Mouse (Mus musculus): ENCODE measurements around the gene Hoxc11. TPM values are rescaled to one million over a fixed set of nuclear protein-coding genes. Genes with fewer than 3 reads are reported as not detected.

Gene Hoxc11
- polyA plus RNA-seq, 1 experiment from 2014 or later: not detected

GRCm38 (mm10) chr15:102963259-102963658, 9.0 kb downstream of the Hoxc11 start:
- Histone ChIP-seq H3K27me3 (ENCODE audit: insufficient read depth, poor library complexity, severe bottlenecking) (peaks cover 100% of the 10 kb centered on the region), H3K4me3 (no peak overlapping the region), H3K27ac (no peak overlapping the region)

DNA sequence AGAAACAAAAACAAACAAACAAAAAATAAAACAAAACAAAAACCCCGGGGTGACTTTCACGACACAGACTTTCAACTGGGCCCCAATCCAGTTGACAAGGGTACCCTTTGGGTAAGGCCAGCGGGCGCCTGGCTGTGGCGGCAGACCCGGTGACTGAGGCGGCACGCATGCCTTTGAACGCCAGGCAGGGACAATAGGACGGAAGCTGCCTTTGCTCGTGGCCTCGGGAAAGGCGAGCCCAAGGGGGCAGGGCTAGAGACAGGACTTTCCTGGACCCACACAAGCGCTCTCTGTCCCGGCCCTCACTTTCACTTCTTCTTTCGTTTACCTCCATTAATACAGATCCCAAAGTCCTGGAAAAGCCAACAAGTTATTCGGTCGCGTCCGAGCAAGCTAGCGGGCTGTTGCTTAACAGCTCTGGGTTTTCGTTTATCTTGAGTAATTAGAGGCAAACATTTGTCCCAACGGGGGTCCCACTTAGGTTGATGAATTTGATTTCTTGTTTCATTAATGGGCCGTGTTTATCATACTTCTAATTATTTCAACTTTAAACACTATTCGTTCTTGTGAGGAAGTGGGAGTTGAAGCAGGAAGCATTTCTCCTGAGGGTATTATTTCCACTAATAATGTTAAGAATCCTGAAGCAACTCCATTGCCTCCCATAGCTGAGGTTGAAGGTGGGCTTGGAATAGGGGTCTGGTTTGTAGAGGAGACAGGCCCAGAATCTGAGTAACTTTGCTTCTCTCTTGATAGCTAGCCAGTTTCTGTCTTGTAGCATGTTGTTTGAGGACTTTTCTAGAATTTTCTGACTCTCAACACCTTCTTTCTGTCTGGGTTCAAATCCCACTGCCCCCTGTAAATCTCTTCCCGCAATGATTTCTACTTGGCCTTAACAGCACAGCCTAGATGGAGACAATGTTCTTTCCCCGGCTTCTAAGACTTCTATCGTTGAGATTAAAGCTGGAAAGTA, 9.7 kb downstream of the Hoxc11 start:
- no peak overlapping the region for H3K27ac ChIP-seq
- no peaks in the 10 kb centered on the region for H3K36me3 ChIP-seq
- H3K4me1 ChIP-seq: no peaks in the 10 kb centered on the region; the same call in 1 of the 2 replicates
- WGBS: 1% methylated on average over 28 of the region's 28 CpGs
- peaks cover 100% of the 10 kb centered on the region for H3K27me3 ChIP-seq (ENCODE audit: insufficient read depth, poor library complexity, severe bottlenecking)
- H3K9me3 ChIP-seq: no peaks in the 10 kb centered on the region
- no peak for DNase-seq (ENCODE audit: low spot score)
- H3K4me3 ChIP-seq: no peak overlapping the region

More at GRCm38 (mm10) chr15:102963259-102963658, 9.0 kb downstream of the Hoxc11 start:
- no peaks in the 10 kb centered on the region for H3K9me3 ChIP-seq
- DNase-seq (ENCODE audit: low spot score): no peak
- 1% methylated on average over 8 of the region's 8 CpGs for WGBS
- no peaks in the 10 kb centered on the region for H3K36me3 ChIP-seq
- no peaks in the 10 kb centered on the region; the same call in 1 of the 2 replicates for H3K4me1 ChIP-seq

DNA sequence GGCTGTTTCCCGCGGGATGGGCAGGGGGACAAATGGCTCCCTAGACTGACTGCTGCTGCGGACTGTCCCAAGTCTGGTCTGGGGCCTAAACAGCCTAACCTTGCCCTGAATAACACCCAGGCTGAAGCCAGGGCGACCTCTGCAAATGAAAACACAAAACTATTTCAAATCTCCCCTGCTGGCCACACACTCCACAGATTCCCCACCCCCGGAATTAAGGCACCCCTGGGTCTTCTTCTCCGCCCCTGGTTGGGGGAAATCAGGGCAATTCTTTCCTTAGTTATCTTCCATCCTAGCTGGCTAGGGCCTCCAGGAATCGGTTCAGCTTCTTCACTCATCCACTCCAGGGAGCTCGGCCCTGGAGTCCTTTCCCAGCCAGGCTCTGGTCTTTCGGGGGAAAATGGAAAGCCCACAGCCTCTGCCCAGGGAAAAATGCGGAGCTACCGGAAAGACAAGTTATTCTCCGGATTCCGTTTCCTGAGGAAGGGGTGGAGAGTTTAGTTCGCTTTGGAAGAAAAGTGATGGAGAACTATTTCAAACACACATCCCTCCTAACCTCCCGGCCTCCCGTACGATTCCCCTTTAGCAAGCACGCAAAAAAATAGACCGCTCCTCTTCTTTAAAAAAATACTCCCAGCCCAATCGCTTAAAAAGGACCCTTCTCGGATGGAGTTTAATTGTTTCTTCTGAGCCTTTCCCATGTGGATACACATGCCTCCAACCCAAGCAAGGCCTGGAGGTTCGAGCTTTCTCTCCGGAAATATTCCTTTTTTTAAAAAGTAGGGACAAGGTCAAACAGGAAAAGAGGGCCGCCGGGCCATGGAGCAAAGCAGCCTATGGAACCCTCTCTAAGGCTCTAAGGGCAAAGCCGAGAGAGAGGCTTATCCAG, 11.0 kb downstream of the Hoxc11 start:
- no peak overlapping the region for H3K27ac ChIP-seq
- H3K9me3 ChIP-seq: no peaks in the 10 kb centered on the region
- peaks cover 100% of the 10 kb centered on the region for H3K27me3 ChIP-seq (ENCODE audit: insufficient read depth, poor library complexity, severe bottlenecking)
- DNase-seq (ENCODE audit: low spot score): no peak
- no peak overlapping the region for H3K4me3 ChIP-seq
- no peaks in the 10 kb centered on the region; the same call in 1 of the 2 replicates for H3K4me1 ChIP-seq
- H3K36me3 ChIP-seq: no peaks in the 10 kb centered on the region
- WGBS: 3% methylated on average over 26 of the region's 26 CpGs

DNA sequence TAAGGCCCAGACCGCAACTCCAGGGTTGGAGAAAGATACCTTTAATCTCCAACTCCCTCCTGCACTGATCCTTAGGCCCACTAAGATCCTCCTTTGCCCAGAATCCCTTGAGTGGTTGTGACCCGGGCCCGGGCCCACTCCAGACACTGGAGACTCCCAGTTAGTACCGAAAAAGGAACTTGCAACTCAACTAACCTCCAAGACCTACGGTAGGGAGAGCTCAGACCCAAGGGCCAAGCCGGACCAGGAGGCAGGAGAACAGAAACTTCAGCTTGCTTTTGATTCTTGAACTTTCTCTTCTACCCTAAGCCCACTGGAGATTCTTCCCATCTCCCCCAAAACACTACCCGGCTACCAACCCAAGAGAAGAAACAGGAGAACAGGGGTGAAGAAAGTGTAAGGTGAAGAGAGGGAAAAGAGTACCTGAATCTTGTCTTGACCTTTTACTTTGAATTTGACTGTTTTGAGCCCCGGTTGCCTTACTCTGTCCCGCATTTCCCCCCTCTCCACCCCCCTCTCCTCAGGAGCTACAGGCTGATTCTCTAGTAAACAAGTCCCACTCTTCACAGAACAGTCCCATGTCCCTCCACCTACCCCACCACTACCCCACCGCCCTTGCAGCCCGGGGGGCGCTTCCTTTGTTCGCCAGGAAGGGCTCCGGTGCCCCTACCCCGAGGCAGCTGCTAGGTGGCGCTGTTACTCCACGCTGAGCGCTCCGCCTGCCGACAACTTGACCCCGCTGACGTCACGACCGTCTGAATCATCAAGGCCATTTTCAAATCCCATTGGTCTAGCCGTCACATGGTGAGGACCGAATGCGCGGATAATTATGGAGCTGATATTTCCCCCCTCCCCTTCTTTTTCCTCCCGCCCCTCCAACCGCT, 11.9 kb downstream of the Hoxc11 start:
- H3K9me3 ChIP-seq: no peaks in the 10 kb centered on the region
- H3K27me3 ChIP-seq (ENCODE audit: insufficient read depth, poor library complexity, severe bottlenecking): peaks cover 100% of the 10 kb centered on the region
- DNase-seq (ENCODE audit: low spot score): no peak
- H3K36me3 ChIP-seq: no peaks in the 10 kb centered on the region
- peak overlapping the region; percentile 43 for H3K4me3 ChIP-seq
- H3K4me1 ChIP-seq: no peaks in the 10 kb centered on the region; the same call in 1 of the 2 replicates
- no peak overlapping the region for H3K27ac ChIP-seq
- WGBS: 2% methylated on average over 30 of the region's 30 CpGs

DNA sequence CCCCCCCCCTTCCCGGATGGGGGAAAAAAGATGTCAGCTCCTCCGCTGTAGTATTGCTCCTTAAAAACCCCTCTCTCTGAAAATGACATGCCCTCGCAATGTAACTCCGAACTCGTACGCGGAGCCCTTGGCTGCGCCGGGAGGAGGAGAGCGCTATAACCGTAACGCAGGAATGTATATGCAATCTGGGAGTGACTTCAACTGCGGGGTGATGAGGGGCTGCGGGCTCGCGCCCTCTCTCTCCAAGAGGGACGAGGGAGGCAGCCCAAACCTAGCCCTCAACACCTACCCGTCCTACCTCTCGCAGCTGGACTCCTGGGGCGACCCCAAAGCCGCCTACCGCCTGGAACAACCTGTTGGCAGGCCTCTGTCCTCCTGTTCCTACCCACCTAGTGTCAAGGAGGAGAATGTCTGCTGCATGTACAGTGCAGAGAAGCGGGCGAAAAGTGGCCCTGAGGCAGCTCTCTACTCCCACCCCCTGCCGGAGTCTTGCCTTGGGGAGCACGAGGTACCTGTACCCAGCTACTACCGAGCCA, 12.6 kb downstream of the Hoxc11 start, which contains the start of gene Hoxc10:
Gene Hoxc10, plus strand, starts transcription at position 21 of the 536 bp plus-strand sequence.
- no peaks in the 10 kb centered on the region; the same call in 1 of the 2 replicates for H3K4me1 ChIP-seq
- H3K27me3 ChIP-seq (ENCODE audit: insufficient read depth, poor library complexity, severe bottlenecking): peaks cover 100% of the 10 kb centered on the region
- H3K4me3 ChIP-seq: peak within 1 kb of the TSS; percentile 43
- H3K36me3 ChIP-seq: no peaks in the 10 kb centered on the region
- DNase-seq (ENCODE audit: low spot score): no peak
- 3% methylated on average over 27 of the region's 27 CpGs for WGBS
- no peaks in the 10 kb centered on the region for H3K9me3 ChIP-seq
- H3K27ac ChIP-seq: no peak within 1 kb of the TSS

DNA sequence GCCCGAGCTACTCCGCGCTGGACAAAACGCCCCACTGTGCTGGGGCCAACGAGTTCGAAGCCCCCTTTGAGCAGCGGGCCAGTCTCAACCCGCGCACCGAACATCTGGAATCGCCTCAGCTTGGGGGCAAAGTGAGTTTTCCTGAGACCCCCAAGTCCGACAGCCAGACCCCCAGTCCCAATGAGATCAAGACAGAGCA, 13.0 kb downstream of the Hoxc11 start, which contains the start of gene Hoxc5:
Gene Hoxc5, plus strand, starts transcription at position 132 of the 199 bp plus-strand sequence.
- Histone ChIP-seq H3K27ac (no peak within 1 kb of the TSS), H3K4me3 (peak within 1 kb of the TSS; percentile 43), H3K36me3 (no peaks in the 10 kb centered on the region), H3K27me3 (ENCODE audit: insufficient read depth, poor library complexity, severe bottlenecking) (peaks cover 100% of the 10 kb centered on the region), H3K4me1 (no peaks in the 10 kb centered on the region; the same call in 1 of the 2 replicates), H3K9me3 (no peaks in the 10 kb centered on the region)
- WGBS: 7% methylated on average over 12 of the region's 12 CpGs
- no peak for DNase-seq (ENCODE audit: low spot score)

DNA sequence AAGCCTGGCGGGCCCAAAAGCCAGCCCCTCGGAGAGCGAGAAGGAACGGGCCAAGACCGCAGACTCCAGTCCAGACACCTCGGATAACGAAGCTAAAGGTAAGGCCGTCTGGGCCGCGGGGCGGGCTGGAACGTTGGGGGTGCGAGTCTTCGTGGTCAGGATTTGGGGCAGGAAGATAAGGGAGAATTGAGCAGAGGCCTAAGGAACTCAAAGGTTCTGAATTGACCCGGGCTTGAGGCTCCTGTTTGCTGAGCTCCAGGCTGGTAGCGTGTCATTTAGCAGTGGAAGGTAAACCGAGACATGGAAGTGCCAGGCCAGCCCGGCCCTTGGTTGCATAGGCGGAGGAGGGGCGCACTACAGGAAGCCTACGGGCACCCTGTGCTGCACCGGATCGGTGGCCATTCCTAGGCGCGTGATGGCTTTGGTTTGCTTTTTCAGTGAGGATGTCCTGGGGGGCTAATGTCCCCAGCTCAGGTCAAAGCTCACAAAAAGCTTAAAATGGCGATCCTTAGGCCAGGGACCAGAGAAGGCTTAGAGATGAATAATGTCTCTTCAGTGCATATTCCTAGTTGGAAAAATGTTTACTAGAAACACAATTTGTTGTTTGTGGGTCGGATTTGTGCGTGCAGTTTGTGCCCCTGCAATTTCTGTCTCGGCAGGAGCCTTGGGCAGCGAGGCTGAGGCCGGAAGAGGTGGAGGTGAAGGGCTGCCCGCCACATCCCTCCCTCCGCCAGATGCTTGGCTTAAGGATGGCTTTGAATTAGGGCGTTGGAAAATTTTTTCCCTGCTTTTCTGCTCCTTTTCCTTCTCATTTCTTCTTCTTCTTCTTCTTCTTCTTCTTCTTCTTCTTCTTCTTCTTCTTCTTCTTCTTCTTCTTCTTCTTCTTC, 13.5 kb downstream of the Hoxc11 start:
- Histone ChIP-seq H3K27ac (no peak overlapping the region), H3K4me3 (no peak overlapping the region), H3K27me3 (ENCODE audit: insufficient read depth, poor library complexity, severe bottlenecking) (peaks cover 100% of the 10 kb centered on the region), H3K9me3 (no peaks in the 10 kb centered on the region), H3K4me1 (no peaks in the 10 kb centered on the region; the same call in 1 of the 2 replicates), H3K36me3 (no peaks in the 10 kb centered on the region)
- no peak for DNase-seq (ENCODE audit: low spot score)
- 1% methylated on average over 34 of the region's 34 CpGs for WGBS

- H3K4me3 ChIP-seq: no peak overlapping the region
- no peaks in the 10 kb centered on the region; the same call in 1 of the 2 replicates for H3K4me1 ChIP-seq
- H3K27me3 ChIP-seq (ENCODE audit: insufficient read depth, poor library complexity, severe bottlenecking): peaks cover 100% of the 10 kb centered on the region
- WGBS: 24% methylated on average over 1 of the region's 1 CpGs
- no peak for DNase-seq (ENCODE audit: low spot score)
- no peak overlapping the region for H3K27ac ChIP-seq
- no peaks in the 10 kb centered on the region for H3K9me3 ChIP-seq
- no peaks in the 10 kb centered on the region for H3K36me3 ChIP-seq
Observed at GRCm38 (mm10) chr15:102969296-102969695, 15.1 kb downstream of the Hoxc11 start.

DNA sequence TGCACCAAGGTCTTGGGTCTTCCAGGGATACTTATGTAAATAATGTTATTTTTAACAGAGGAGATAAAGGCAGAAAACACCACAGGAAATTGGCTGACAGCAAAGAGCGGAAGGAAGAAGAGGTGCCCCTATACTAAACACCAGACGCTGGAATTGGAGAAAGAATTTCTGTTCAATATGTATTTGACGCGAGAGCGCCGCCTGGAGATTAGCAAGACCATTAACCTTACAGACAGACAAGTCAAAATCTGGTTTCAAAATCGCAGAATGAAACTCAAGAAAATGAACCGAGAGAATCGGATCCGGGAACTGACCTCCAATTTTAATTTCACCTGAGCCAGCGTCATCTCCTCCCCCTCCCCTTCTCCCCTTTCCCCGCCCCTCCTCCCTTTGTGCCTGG, 16.5 kb downstream of the Hoxc11 start:
- H3K4me3 ChIP-seq: no peak overlapping the region
- WGBS: 2% methylated on average over 12 of the region's 12 CpGs
- H3K36me3 ChIP-seq: no peaks in the 10 kb centered on the region
- DNase-seq (ENCODE audit: low spot score): no peak
- no peaks in the 10 kb centered on the region; the same call in 1 of the 2 replicates for H3K4me1 ChIP-seq
- peaks cover 100% of the 10 kb centered on the region for H3K27me3 ChIP-seq (ENCODE audit: insufficient read depth, poor library complexity, severe bottlenecking)
- H3K9me3 ChIP-seq: no peaks in the 10 kb centered on the region
- H3K27ac ChIP-seq: no peak overlapping the region

DNA sequence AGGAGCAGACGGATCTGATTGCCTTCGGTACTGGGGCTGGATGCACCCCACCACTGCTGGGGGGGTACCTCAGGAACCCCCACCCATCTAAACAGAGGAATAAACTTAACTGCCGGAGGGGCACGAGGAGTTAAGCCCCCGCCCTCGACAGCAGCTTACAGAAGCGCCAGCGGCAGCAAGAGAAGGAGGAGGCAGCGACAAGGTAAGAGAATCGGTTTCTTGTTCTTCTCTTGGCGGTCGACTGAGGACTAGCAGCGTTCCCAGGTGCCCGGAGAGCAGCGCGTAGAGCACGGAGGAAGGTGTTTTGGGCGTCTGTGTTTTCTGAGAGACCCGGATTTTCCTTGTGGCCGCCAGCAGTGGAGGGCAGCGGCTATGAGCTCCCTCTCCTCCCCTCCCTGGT, 18.0 kb downstream of the Hoxc11 start:
- Histone ChIP-seq H3K4me1 (peaks cover 6% of the 10 kb centered on the region), H3K27ac (no peak overlapping the region), H3K27me3 (ENCODE audit: insufficient read depth, poor library complexity, severe bottlenecking) (peaks cover 100% of the 10 kb centered on the region), H3K9me3 (no peaks in the 10 kb centered on the region), H3K4me3 (no peak overlapping the region), H3K36me3 (no peaks in the 10 kb centered on the region)
- 1% methylated on average over 21 of the region's 21 CpGs for WGBS
- DNase-seq (ENCODE audit: low spot score): no peak

GRCm38 (mm10) chr15:102972753-102973152, 18.5 kb downstream of the Hoxc11 start:
- 2% methylated on average over 6 of the region's 6 CpGs for WGBS
- no peak for DNase-seq (ENCODE audit: low spot score)
- no peak overlapping the region for H3K27ac ChIP-seq
- peaks cover 100% of the 10 kb centered on the region for H3K27me3 ChIP-seq (ENCODE audit: insufficient read depth, poor library complexity, severe bottlenecking)
- H3K4me1 ChIP-seq: peaks cover 9% of the 10 kb centered on the region
- no peaks in the 10 kb centered on the region for H3K9me3 ChIP-seq
- no peaks in the 10 kb centered on the region for H3K36me3 ChIP-seq
- no peak overlapping the region for H3K4me3 ChIP-seq

Data from heart, embryonic 10.5 days (tissue).